Mouse (Mus musculus): ENCODE data around the gene Mmadhc. TPM values are rescaled to one million over a fixed set of nuclear protein-coding genes. Genes with fewer than 3 reads are reported as not detected.

The Mmadhc gene
- polyA plus RNA-seq, 1 experiment from 2014 or later = 153 TPM

DNA sequence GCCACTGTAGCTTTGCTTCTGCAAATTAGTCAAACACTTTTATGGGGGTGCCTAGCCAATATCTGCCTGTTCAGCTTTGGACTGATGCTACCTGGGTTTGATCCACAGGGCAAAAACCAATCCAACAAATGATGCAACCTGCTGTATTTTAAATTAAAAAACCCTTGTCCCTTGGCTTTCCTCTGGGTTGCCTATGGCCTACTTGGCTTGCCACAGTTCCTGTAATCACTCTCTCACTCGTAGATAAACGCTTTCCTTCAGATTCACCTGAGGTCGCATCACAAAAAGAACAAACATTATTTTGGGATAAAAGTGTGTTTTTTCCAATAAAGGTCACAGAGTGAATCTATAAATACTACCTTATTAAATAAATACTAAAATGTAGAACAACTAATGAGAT, 3.0 kb downstream of the Mmadhc start:
- no peaks in the 10 kb centered on the region for H3K27me3 ChIP-seq (ENCODE audit: poor library complexity, severe bottlenecking)

DNA sequence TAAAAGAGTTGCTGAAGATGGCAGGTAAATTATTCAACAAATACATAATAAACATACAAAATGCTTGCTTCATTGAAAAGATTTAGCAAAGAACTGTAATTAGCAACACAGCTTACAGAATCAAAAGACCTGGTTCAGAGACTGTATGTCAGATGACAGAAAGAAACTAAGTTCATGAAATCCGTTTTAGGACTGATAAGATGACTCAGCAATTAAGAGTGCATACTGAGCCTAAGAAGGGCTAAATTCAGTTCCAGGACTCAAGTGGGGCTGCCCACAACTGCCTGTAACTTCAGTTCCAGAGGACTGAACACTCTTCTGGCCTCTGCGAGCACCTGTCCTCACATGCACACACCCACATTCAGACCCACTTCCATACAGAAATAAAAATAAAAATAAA, 4.7 kb downstream of the Mmadhc start:
- Histone ChIP-seq H3K4me1 (peaks cover 19% of the 10 kb centered on the region), H3K9me3 (no peaks in the 10 kb centered on the region), H3K36me3 (replicated peaks) (peaks cover 59% of the 10 kb centered on the region), H3K4me3 (no peak overlapping the region), H3K27me3 (ENCODE audit: poor library complexity, severe bottlenecking) (no peaks in the 10 kb centered on the region), H3K27ac (no peak overlapping the region)
- DNase-seq (ENCODE audit: extremely low spot score, low spot score) = no peak
- WGBS = 68% methylated on average over 2 of the region's 2 CpGs

More for the DNA sequence above, 3.0 kb downstream of the Mmadhc start:
- WGBS = 83% methylated on average over 3 of the region's 3 CpGs
- peaks cover 26% of the 10 kb centered on the region for H3K4me1 ChIP-seq
- no peak for DNase-seq (ENCODE audit: extremely low spot score, low spot score)
- H3K27ac ChIP-seq = no peak overlapping the region
- H3K4me3 ChIP-seq = no peak overlapping the region
- no peaks in the 10 kb centered on the region for H3K9me3 ChIP-seq
- H3K36me3 ChIP-seq (replicated peaks) = peaks cover 43% of the 10 kb centered on the region

DNA sequence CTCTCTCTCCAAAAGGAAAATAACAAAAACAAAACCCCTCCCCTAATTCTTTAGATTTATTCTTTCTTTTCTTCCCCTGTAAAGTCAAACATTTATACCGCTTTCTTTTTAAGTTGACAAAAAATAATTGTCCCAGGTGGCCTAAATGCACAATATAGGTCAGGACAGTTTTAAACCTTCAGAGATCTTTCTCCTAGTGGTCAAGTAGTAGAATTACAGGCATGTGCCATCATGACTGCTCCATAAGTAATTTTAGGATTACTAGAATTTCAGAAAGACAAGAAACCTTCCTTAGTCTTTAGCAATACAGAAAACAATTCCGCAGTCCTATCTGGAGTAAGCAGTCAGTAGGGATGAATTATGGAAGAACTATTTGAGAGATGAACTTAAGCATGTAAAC, 5.8 kb downstream of the Mmadhc start:
- Histone ChIP-seq H3K27ac (no peak overlapping the region), H3K4me1 (peaks cover 19% of the 10 kb centered on the region), H3K9me3 (no peaks in the 10 kb centered on the region), H3K27me3 (ENCODE audit: poor library complexity, severe bottlenecking) (no peaks in the 10 kb centered on the region), H3K36me3 (replicated peaks) (peaks cover 70% of the 10 kb centered on the region), H3K4me3 (no peak overlapping the region)
- 88% methylated on average over 2 of the region's 2 CpGs for WGBS
- DNase-seq (ENCODE audit: extremely low spot score, low spot score) = no peak

DNA sequence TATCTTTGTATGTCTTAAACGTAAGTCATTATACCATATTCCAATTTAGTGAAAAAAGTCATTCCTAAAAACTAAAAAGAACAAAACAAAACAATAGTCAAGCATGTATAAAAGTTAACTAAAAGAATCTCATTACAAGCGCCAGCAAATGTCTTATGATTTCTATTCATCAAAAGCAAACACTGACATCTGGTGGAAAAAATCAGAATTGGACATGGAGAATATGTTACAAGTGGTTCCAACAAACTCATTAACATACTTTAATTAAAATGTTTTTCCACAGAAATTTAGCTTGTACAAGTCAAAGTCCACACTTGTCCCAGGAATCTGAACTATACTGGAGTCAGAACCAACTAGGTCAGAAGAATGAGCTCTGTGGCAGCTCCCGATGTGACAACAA, 11.8 kb downstream of the Mmadhc start:
- H3K27ac ChIP-seq = no peak overlapping the region
- WGBS = 92% methylated on average over 3 of the region's 3 CpGs
- no peaks in the 10 kb centered on the region for H3K4me1 ChIP-seq
- DNase-seq (ENCODE audit: extremely low spot score, low spot score) = no peak
- no peaks in the 10 kb centered on the region for H3K27me3 ChIP-seq (ENCODE audit: poor library complexity, severe bottlenecking)
- peaks cover 91% of the 10 kb centered on the region for H3K36me3 ChIP-seq (replicated peaks)
- no peak overlapping the region for H3K4me3 ChIP-seq
- H3K9me3 ChIP-seq = no peaks in the 10 kb centered on the region

DNA sequence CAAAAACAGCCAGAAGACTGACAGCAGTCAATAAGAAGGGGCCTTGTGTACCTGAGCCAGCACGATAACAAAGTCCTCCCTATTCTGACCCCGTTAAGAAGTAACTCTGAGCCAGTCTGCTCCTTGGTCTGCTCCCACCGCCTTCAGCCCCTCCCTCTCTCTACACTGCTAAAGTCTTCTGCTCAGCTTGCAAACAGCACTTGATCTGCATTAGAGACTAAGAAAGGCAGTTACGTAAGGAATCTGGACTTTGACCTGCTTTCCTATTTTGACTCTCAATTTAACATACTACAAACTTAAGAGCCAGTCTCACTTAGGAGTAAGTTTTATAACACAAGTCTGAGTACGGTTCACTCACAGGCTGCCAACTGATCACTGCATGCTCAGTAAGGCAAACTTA, 12.6 kb downstream of the Mmadhc start:
- no peak for DNase-seq (ENCODE audit: extremely low spot score, low spot score)
- Histone ChIP-seq H3K36me3 (replicated peaks) (peaks cover 93% of the 10 kb centered on the region), H3K4me3 (no peak overlapping the region), H3K27ac (no peak overlapping the region), H3K27me3 (ENCODE audit: poor library complexity, severe bottlenecking) (no peaks in the 10 kb centered on the region), H3K4me1 (no peaks in the 10 kb centered on the region), H3K9me3 (no peaks in the 10 kb centered on the region)
- 91% methylated on average over 5 of the region's 5 CpGs for WGBS

DNA sequence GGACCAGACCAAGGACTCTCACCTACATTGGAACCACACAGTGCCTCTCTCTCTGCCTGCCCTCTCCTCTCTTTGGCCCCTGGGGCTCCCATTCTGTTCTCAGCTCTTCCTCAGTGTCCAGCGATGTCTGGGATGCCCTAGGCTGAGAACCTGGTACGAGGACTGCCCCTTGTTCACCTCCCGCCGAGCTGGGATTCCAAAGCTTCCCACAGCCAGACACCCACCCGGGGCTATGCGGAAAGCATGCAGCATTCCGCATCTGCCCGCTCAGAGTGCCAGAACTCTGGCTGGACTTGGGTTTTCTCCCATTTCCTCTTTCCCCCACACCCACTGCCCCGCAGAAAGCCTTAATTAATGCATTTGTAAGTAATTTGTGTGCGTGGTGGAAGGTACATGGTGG, 19.9 kb downstream of the Mmadhc start:
- peaks cover 48% of the 10 kb centered on the region for H3K36me3 ChIP-seq (replicated peaks)
- H3K27ac ChIP-seq = no peak overlapping the region
- H3K9me3 ChIP-seq = no peaks in the 10 kb centered on the region
- H3K4me1 ChIP-seq = peaks cover 9% of the 10 kb centered on the region
- no peaks in the 10 kb centered on the region for H3K27me3 ChIP-seq (ENCODE audit: poor library complexity, severe bottlenecking)
- no peak for DNase-seq (ENCODE audit: extremely low spot score, low spot score)
- WGBS = 55% methylated on average over 10 of the region's 10 CpGs
- no peak overlapping the region for H3K4me3 ChIP-seq

DNA sequence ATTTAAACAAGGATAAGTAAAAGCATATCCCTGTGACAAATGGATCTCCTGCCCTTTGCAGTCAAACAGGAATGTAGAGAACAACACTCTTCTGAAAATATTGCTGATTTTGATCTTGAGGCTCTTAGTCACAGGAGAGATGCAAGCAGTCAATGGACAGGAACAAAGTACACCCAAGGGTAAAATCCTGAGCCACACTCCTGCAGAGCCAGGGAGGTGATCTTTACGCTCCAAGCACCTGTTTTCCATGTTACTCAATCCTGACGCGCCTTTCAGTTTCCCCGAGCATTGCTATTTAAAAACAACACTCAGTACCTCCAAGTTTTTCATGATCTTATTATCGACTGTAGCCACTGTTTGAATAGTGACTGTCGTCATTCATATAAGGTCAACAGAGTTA, 23.2 kb downstream of the Mmadhc start:
- Histone ChIP-seq H3K36me3 (replicated peaks) (peaks cover 17% of the 10 kb centered on the region), H3K9me3 (no peaks in the 10 kb centered on the region), H3K27me3 (ENCODE audit: poor library complexity, severe bottlenecking) (no peaks in the 10 kb centered on the region), H3K27ac (no peak overlapping the region), H3K4me1 (peaks cover 9% of the 10 kb centered on the region), H3K4me3 (no peak overlapping the region)
- WGBS = 79% methylated on average over 6 of the region's 6 CpGs
- no peak for DNase-seq (ENCODE audit: extremely low spot score, low spot score)

DNA sequence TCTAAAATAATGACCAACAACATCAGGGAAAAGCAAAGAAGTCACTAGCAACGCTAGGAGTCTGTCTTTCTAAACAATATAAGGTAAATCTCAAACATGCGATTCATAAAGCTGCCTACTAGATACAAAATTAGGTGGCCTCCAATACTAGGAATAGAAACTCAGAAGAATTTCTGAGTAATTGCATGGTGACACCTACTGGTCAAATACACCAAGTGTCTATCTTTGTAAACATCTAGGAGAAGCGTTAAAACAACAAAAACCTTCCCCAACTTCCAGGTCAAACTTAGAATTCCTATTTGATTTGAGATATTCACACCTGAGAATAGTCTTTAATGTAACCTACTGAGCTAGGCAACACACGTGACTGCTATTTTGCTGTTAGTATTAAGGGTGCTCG, 24.4 kb downstream of the Mmadhc start:
- Histone ChIP-seq H3K9me3 (no peaks in the 10 kb centered on the region), H3K4me3 (no peak overlapping the region), H3K27me3 (ENCODE audit: poor library complexity, severe bottlenecking) (no peaks in the 10 kb centered on the region), H3K27ac (no peak overlapping the region), H3K36me3 (replicated peaks) (peaks cover 7% of the 10 kb centered on the region), H3K4me1 (peaks cover 9% of the 10 kb centered on the region)
- WGBS = 45% methylated on average over 5 of the region's 5 CpGs
- no peak for DNase-seq (ENCODE audit: extremely low spot score, low spot score)

DNA sequence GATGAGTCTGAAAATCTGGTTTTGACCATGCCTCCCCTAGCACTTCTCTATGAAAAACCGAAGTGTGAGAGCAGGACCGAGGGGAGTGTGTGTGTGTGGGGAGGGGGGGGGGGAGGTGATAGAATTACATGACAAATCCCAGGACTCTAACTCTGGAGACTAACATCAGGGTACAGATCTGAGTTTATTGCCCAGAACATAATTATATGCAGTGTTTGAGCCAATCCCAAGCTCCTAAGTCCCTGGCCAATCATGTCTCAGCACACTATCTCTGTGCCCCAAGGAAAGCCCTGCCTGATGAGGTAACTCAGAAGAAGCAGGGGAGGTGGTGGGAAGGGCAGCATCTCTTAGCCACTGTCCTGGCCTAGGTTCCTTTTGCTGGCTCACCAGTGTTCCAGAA, 28.1 kb downstream of the Mmadhc start:
- DNase-seq (ENCODE audit: extremely low spot score, low spot score) = no peak
- Histone ChIP-seq H3K4me3 (no peak overlapping the region), H3K27ac (no peak overlapping the region), H3K36me3 (replicated peaks) (no peaks in the 10 kb centered on the region), H3K9me3 (no peaks in the 10 kb centered on the region), H3K4me1 (no peaks in the 10 kb centered on the region), H3K27me3 (ENCODE audit: poor library complexity, severe bottlenecking) (no peaks in the 10 kb centered on the region)
- 86% methylated on average over 2 of the region's 2 CpGs for WGBS

DNA sequence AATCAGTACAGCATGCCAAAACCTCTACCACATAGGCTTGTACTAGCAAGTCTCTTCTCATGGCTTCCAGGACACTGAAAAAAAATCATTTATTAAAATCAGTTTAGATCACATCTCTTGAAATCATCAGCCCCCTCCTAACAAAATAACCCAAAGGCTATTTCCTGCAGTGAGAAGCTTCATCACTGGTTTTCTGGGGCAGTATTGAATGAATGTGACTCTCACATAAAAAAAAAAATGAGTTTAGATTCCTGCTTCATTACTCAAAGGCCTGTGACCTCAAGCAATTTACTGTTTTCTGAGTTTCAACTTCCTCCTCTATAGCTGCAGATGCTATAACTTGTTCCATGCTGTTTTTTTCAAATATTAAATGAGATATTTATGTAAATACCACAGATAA, 29.6 kb downstream of the Mmadhc start:
- DNase-seq (ENCODE audit: extremely low spot score, low spot score) = no peak
- no peaks in the 10 kb centered on the region for H3K4me1 ChIP-seq
- no peaks in the 10 kb centered on the region for H3K36me3 ChIP-seq (replicated peaks)
- no peaks in the 10 kb centered on the region for H3K27me3 ChIP-seq (ENCODE audit: poor library complexity, severe bottlenecking)
- no peaks in the 10 kb centered on the region for H3K9me3 ChIP-seq
- H3K4me3 ChIP-seq = no peak overlapping the region
- no peak overlapping the region for H3K27ac ChIP-seq

DNA sequence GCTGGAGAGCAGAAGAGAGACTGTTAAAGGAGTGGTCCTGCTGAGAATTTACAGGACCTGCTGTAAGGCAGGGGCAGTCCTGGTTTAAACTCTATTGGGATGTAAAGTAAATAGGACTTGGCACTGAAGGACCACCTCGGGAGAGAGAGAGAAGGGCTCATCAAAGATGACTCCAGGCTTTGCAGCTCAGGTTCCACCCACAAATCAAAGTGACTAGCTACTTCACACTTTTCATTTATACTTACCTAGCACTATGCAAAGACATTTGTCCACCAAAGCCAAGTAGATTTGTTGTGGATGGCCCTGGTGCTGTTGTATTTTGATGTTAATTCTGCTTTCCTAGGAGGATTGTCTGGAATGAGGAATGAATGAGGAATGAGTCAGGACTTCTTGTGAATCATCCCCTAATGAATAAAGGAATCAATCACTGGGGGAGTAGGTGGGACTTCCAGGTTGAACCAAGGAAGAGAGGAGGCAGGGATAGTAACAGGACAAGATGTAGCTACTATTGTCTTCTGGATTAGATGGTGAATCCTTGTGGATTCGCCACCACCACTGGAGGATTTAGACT, 31.3 kb downstream of the Mmadhc start:
- Histone ChIP-seq H3K27me3 (ENCODE audit: poor library complexity, severe bottlenecking) (no peaks in the 10 kb centered on the region), H3K4me3 (no peak overlapping the region), H3K27ac (no peak overlapping the region), H3K9me3 (no peaks in the 10 kb centered on the region), H3K36me3 (replicated peaks) (no peaks in the 10 kb centered on the region), H3K4me1 (no peaks in the 10 kb centered on the region)
- 50% methylated on average over 2 of the region's 2 CpGs for WGBS
- no peak for DNase-seq (ENCODE audit: extremely low spot score, low spot score)

DNA sequence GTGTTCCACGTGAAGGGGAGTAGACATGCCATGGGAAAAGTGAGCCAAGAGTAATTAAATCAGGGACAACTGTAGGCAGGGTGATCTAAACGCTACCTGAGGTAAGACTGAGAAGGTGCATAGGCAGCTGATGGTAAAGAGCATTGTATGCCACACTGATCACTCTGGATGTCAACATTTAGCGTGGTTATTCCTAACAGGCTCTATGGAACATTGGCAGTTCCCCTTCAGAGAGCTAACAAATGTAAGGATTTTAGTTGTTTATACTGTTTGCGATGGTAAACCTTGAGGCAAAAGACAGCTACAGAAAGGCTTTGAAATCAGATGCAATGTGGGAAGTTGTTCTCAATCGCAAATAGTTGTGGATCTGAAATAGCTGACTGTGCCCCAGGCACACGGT, 32.5 kb downstream of the Mmadhc start:
- no peaks in the 10 kb centered on the region for H3K27me3 ChIP-seq (ENCODE audit: poor library complexity, severe bottlenecking)
- H3K4me1 ChIP-seq = peaks cover 3% of the 10 kb centered on the region; the same call in 1 of the 2 replicates
- no peak overlapping the region for H3K4me3 ChIP-seq
- WGBS = 82% methylated on average over 6 of the region's 6 CpGs
- no peaks in the 10 kb centered on the region for H3K9me3 ChIP-seq
- no peak overlapping the region for H3K27ac ChIP-seq
- no peaks in the 10 kb centered on the region for H3K36me3 ChIP-seq (replicated peaks)
- no peak for DNase-seq (ENCODE audit: extremely low spot score, low spot score)

DNA sequence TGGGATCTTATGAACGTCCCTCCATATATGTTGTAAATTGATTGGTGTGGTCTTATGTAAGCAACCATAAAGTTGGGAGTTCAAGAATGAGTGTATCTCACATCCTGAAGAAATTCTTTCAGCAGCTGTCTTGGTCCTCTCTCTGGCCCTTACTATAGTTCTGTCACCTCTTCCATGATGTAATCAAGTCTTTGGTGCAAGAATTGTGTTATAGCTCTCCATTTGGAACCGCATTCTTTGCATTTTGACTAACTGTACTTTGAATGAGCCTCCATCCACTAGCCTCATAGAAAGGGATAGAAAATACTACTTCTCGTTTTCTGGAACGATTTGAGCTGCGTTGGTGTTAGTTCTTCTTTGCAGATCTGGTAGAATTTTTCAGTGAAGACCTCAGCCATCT, 41.6 kb downstream of the Mmadhc start:
- no peaks in the 10 kb centered on the region for H3K27me3 ChIP-seq (ENCODE audit: poor library complexity, severe bottlenecking)
- no peak for DNase-seq (ENCODE audit: extremely low spot score, low spot score)
- no peak overlapping the region for H3K4me3 ChIP-seq
- 92% methylated on average over 5 of the region's 5 CpGs for WGBS
- H3K9me3 ChIP-seq = no peaks in the 10 kb centered on the region
- H3K36me3 ChIP-seq (replicated peaks) = no peaks in the 10 kb centered on the region
- H3K27ac ChIP-seq = no peak overlapping the region
- peaks cover 3% of the 10 kb centered on the region; the same call in 1 of the 2 replicates for H3K4me1 ChIP-seq

DNA sequence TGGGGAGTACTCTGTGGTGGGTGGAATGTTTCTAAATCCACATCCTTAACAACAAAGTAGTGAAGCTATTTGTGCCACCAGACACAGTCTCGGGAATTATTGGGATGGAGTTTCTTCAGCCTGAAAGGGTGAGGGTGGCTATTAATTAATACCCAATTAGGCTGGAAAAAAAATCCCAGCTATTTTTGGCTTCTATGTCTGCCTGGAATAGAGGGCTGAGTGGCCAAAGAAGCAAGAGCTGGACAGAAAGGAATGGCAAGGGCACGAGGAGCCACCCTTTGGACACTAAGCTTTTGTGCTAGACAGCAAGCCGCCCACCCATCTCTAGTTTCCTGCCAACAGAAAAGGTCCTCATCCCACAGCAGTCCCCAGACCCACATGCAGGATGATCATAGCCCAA, 48.0 kb downstream of the Mmadhc start:
- WGBS = 78% methylated on average over 3 of the region's 3 CpGs
- Histone ChIP-seq H3K4me3 (no peak overlapping the region), H3K9me3 (no peaks in the 10 kb centered on the region), H3K27ac (no peak overlapping the region), H3K4me1 (no peaks in the 10 kb centered on the region), H3K27me3 (ENCODE audit: poor library complexity, severe bottlenecking) (no peaks in the 10 kb centered on the region), H3K36me3 (replicated peaks) (no peaks in the 10 kb centered on the region)
- no peak for DNase-seq (ENCODE audit: extremely low spot score, low spot score)

All from forebrain, embryonic 10.5 days (tissue).